Mouse (Mus musculus): ENCODE measurements around the gene Ankrd39.

Gene Ankrd39

GRCm38 (mm10) chr1:36546888-36547471 is at the start of gene Ankrd39:
Gene Ankrd39, minus strand, starts transcription at chr1:36547445.
- peak; percentile 98 to 99 for DNase-seq

- DNase-seq: no peak
These were observed 48.9 kb upstream of the Ankrd39 start for GRCm38 (mm10) chr1:36596114-36596513.

GRCm38 (mm10) chr1:36595167-36595931 is 48.1 kb upstream of the Ankrd39 start:
- DNase-seq: no peak

- no peak for DNase-seq
These were observed 45.9 kb upstream of the Ankrd39 start for GRCm38 (mm10) chr1:36593099-36593498.

GRCm38 (mm10) chr1:36591408-36591807 is 44.2 kb upstream of the Ankrd39 start:
- DNase-seq: no peak

- DNase-seq: no peak
These were observed 43.4 kb upstream of the Ankrd39 start for GRCm38 (mm10) chr1:36590664-36591063.

- peak; percentile 59 to 67 for DNase-seq
These were observed 42.2 kb upstream of the Ankrd39 start for GRCm38 (mm10) chr1:36589486-36589885.

GRCm38 (mm10) chr1:36588476-36589450 is 41.5 kb upstream of the Ankrd39 start:
- DNase-seq: no peak

- DNase-seq: no peak
These were observed 40.6 kb upstream of the Ankrd39 start for GRCm38 (mm10) chr1:36587860-36588259.

- DNase-seq: no peak
These were observed 39.0 kb upstream of the Ankrd39 start for GRCm38 (mm10) chr1:36586288-36586687.

- no peak for DNase-seq
These were observed 36.3 kb upstream of the Ankrd39 start for GRCm38 (mm10) chr1:36583408-36584116.

- DNase-seq: no peak
These were observed 35.0 kb upstream of the Ankrd39 start for GRCm38 (mm10) chr1:36582211-36582610.

GRCm38 (mm10) chr1:36581260-36581659 is 34.0 kb upstream of the Ankrd39 start:
- DNase-seq: no peak

GRCm38 (mm10) chr1:36580384-36581207 is 33.4 kb upstream of the Ankrd39 start:
- DNase-seq: peak; percentile 47 to 53

- no peak for DNase-seq
These were observed 32.7 kb upstream of the Ankrd39 start for GRCm38 (mm10) chr1:36579974-36580383.

GRCm38 (mm10) chr1:36576991-36577675 is 29.9 kb upstream of the Ankrd39 start:
- DNase-seq: no peak

GRCm38 (mm10) chr1:36575347-36575746 is 28.1 kb upstream of the Ankrd39 start:
- no peak for DNase-seq

- no peak for DNase-seq
These were observed 27.1 kb upstream of the Ankrd39 start for GRCm38 (mm10) chr1:36574196-36574955.

GRCm38 (mm10) chr1:36573524-36573923 is 26.3 kb upstream of the Ankrd39 start:
- no peak for DNase-seq

GRCm38 (mm10) chr1:36572709-36573108 is 25.5 kb upstream of the Ankrd39 start:
- no peak for DNase-seq

Data from cerebellum, postnatal 36 days (tissue).